Mouse (Mus musculus) regulatory T cell (primary cell): ENCODE data around the gene Syne2.

Source experiments
- in situ Hi-C: fragments of 300-600 bp; cut with MboI, MseI; formaldehyde crosslinking; loops from one replicate; pipeline ENCODE4 v1.15.1; 2025; ENCODE audit warnings: high pct_unique_total_duplicates

The Syne2 gene

DNA sequence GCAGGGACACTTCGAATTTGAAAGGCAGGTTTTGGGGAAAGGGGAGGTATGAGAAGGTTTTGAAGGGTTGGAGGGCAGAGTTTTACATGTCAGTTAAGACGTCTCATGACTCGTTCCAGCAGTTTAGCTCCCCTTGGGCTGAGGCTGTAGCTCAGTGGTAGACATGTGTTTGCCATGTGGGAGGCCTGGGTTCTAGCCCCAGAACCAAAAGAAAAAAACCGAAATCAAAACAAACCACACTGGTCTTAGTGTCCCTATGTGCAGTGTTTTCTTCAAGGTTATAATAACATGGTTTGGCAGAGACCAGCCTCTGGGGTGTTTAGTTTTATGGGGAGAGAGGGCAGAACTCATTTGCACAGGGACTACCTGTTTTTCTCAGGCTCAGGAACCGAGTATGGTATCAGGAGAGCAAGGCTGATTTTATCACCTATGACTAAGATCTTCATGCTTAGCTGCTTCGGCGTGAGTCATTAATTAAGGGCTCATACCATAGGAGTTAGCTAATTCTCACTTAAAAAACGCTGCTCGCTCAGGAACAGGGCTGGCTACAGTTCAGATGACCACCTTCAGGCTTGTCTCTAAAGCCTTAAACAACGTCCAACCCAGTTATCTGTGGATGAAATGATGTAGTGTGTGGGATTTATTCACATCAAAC, 8.9 kb downstream of the Syne2 start:
- in situ Hi-C loops, result no loop called here

DNA sequence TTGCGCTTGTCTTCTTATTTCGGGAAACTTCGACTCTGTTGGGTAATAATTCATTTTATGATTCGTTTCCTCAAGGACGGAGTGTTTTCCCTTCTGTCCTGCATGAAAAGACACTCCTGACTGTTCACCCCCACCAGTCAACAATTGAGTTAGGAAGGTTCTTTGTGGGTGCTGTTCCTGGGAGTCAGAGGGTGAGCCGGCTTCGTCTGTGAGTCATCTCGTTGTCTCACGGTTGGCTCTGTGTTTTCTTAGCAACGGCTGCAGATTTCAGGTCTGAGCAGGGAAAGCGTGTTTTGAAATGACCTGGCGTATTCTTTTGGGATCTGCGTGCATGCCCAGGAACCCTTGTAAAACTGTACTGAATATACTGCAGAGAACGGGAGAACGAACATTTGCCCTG, 9.8 kb downstream of the Syne2 start:
- in situ Hi-C loops, result no loop called here

DNA sequence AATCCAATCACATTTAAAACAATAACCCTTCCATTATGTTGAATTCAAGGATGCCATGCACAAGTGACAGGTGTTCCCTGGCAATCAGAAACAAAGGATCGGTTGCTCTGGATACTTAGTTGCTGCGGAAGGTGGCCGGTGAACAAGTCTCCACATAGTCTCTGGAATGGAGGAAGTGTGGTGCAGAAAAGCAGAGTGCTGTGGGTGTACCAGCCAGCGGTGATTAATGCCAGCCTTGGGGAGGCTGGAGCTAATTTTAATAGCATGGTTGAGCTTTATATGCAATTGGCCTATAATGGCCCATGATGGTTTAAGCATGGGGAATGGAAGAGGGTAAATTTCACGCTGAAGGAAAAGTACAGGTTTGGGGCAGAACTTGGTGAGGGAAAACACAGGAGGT, 11.7 kb downstream of the Syne2 start:
- in situ Hi-C loops, result no loop called here

DNA sequence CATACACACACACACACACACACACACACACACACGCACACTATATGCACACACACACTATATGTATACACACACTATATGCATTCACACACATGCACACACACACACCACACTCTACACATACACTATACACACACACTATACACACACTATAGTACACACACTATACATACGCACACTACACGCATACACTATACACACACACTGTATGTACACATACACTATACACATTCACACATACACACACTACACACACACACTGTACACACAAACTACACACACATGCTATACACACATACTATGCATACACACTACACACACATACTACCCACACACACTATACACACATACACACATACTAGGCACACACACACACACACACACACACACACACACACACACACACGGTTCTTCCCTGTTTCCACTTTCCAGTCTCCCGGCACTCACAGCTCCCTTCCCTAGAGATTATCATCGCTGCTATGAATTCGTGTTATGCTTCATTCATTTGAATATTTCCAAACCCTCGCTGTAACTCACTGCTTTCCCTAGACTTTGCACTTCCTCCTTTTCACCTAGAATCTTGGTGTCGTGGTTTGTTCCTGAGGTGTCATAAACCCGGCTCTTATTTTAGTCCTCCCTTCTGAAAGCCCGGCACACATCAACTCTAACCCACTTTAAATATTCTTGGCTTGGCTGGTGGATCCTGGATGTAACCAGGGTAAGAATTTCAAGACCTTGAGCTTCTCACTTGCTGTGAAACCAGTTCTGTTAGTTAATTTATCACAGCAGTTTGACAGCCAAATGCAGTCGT, 15.4 kb downstream of the Syne2 start:
- in situ Hi-C loops, result no loop called here

DNA sequence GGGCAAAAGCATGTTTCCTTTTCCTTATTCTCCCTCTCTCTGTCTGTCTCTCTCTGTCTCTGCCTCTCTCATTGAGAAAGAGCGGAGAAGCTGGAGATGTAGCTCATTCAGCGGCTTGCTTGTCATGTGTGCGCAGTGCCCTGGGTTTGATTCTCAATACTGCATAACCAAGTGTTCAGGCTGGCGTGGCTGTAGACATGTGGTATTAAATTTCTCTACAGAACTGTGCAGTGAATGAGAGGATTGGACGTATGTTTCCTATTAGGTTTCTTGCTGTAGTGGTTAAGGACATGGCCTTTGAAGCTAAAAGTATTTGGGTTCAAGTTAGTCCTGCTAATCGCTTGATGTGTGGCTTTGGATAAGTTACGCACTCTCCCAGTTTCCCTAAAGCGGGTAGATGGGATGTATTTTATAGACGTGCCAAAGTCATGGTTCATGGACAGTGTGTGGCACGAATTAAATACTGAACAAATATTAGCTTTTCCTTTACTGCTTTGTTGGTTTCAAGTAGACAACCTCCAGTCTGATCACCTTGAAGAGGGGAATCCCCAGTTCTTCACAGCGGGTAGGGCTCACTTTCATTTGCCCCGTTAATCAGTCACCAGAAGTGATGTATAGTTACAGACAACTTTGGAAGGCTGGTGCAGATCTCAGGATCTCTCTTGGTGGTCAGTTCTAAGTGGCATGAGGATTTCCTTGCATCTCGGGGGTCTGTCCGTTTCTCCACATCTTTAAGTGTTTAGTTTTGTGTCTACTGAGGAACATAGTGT, 16.2 kb downstream of the Syne2 start:
- in situ Hi-C loops, result no loop called here

DNA sequence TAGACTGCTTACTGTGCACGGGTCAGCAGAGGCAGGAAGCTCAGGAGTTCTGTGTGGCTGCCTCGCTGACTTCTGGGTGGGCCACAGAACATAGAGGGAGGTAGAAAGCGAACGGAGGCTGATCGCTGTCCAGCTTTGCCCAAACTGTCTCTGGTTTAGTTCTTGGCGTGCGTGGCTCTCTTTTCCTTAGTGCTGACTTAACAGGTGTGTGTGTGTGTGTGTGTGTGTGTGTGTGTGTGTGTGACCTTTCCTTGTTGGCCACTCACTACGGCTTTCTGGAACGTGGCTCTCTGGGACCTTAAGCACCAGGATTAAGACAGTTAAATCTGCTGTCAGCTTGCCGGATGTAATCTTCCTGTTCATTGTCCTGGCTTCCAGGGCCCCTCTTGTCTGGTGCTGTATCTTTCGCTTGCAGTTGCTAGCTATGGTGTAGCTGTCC, 18.6 kb downstream of the Syne2 start:
- in situ Hi-C loops, result no loop called here

DNA sequence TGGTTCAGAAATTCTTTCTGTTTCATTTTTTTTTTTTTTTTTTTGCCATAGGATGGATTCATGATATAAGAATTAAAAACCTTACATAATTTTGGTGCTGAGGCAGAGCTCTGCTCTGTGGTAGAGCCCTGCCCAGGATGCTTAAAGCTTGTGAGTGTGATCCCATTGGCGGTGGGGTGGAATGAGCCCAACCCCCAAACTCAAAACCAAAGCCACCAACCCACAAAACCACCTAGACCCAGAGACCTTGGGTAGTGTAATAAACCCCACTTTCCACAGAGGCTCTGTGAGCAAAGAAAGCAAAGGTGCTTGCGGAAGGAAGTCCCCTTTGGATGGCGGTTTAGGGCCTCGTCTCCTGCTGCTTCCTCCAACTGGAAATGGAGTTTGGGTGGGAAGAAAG, 19.5 kb downstream of the Syne2 start:
- in situ Hi-C loops, result no loop called here

DNA sequence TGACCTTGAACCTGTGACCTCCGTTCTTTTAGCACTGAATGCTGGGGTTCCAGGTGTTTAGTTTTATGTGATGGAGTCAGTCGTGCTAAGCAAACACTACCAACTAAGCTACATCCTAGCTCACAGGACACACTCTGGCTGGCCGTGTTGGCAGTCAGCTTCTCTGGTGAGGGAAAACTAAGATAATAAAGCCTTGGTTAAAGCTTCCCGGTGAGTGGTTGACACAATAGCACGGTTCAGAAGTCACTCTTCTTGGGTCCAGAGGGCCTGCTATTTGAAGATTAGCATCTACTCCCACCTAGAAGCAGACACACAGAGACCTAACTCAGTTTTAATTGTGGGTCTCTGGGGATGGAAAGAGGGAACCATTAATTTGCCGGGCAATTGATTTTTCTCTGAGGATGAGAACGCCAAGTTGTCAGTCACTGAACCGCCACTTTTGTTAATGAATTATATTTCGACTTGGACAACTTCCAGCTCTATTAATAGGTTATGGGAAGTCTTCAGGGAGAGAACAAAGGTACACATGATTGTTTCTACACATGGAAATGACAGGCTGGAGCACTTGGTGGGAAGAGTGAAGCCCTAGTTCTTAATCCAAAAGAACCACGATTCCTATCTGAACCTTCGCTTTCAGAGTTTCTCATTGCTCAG, 21.3 kb downstream of the Syne2 start:
- in situ Hi-C loops, result no loop called here

DNA sequence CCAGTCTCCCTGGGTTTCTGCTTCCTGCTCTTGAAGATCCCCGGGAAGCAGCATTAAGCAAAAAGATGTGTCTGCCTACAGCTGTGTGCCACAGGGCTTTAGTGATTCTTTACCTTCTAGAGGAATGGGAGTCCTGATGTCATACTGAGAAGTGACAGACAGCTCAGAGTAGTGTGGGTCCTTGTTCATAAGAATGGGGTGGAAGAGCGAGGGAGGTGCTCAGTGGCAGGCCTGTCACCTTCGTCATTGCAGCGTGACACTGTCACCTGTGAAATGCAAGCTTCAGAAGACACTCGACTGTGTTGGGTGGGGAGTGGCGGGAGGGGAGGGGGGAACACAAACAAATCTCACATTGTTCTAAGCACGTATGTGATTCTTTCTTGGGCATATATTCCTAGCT, 23.2 kb downstream of the Syne2 start:
- in situ Hi-C loops, result no loop called here

DNA sequence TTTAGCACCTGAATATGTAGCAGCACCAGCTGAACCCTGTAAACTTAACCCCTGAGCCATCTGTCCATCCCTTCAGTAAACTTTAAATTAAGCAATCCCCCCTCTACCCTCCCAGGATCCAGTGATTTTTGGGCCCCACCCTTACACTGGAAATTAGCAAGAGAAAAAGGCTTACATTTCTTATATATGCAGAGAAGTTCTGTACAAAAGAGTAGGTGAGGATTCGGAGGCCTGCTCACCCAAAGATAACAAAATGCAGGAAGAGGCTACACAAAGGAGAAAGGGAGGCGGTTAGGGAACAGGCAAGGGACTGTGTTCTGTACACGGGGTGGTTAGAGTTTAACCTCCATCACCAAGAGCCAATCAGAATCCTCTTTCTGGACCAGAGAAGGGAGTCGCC, 26.4 kb downstream of the Syne2 start:
- in situ Hi-C loops, result no loop called here

DNA sequence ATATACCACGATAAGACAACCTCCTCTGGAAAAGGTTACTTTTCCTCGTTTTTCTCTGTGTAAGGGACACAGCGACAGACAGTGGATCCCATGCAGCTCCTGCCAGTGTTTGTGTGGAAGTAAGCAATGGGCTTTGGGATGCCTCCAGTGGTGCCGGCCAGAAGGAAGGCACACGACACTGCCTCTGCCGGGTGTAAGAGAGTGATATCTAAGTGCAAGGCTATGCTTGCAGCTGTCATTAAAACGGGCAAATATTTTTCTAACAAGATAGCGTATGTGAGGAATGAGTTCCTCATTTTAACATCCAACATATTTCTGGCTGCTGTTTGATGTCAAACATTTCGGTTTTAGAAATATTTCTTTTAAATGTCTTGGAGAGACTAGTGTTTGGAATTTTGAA, 27.1 kb downstream of the Syne2 start:
- in situ Hi-C loops, result no loop called here

DNA sequence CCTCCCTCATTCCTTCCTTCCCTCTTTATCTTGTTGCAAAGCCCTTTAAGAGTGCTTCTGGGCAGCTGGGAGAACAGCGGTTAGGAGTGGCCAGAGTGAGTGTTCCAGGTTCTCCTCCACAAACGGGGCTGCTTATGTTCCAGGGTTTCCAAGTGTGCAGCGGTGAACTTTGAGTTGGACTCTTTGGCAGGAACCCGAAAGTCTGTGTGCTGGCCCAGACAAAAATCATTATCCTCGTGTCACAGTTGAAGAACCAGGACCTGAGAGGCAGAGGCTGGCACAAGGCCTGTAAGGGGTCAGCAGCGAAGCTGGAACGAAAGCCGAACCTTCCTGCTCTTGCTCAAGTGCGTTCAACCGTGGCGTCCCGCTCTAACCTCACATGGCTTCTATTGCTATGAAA, 28.6 kb downstream of the Syne2 start:
- in situ Hi-C loops, result no loop called here

DNA sequence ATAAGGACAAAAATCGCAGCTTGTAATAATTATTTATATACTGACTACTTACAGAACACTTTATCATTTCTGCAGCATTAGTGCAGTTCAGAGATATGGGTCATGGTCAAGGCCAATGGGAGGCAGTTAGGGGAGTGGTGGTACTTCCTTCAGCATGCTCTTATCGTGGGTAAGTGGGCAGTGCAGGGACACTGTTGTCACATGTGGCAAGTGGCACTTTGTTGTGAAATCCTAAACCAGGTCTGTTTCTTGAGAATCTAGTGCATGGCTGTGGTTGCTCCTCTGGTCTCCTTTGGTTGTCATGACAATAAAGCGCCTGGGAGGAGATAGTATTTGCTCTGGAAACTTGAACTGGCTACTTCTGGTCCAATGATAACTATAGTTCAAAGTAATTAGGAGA, 32.3 kb downstream of the Syne2 start:
- in situ Hi-C loops, result no loop called here

DNA sequence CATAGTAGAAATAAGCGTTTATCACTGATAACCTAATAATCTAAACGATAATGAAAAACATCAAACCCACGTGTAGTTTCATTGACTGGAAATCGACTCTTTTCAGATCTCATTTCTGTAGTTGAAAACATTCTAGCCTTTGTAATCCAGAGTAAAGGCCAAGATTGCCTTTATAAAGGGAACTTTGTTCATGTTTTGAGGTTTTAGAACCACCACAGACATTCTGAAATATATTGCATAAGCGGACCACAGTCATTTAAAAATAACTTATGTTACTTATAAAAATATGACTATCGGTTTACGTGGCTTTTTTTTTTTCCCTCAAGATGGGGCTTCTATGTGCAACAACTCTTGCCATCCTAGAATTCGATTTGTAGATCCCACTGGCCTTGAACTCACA, 33.5 kb downstream of the Syne2 start:
- in situ Hi-C loops, result no loop called here

DNA sequence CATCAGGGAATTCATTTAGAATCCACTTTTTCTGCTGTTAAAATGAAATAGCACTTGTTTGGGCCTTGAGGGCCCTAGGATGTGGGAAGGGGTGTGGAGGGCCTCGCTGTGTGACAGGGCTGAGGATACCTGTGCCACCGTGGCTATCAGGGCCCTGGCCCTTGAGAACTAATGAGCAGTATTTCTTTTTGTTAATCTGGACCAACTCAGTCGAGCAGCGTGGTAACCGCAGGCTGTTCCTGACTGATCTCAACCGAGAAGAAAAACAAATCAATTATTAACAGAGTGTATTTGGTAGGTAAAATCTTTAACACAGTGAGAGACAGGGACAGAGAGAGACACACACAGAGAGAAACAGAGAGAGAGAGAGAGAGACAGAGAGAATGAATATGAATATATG, 34.5 kb downstream of the Syne2 start:
- in situ Hi-C loops, result no loop called here

DNA sequence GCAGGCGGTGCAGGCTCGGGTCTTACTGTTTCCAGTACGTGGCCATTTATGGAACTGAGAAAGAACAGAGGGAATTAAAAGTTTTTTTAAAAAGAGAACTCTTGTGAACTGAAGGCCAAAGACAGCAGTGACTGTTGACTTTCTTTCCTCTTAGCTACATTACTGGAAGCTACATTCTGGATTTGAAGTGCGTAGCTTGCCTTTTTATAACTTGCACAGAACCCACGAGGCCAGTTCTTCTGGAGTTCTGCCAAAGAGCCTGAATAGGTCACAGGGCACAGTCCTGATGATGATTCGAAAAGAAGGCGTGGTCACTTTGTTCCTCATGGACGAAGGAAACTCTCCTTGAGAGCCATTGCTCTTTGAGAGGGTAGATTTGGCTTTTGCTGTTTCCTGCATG, 35.6 kb downstream of the Syne2 start:
- in situ Hi-C loops, result no loop called here

DNA sequence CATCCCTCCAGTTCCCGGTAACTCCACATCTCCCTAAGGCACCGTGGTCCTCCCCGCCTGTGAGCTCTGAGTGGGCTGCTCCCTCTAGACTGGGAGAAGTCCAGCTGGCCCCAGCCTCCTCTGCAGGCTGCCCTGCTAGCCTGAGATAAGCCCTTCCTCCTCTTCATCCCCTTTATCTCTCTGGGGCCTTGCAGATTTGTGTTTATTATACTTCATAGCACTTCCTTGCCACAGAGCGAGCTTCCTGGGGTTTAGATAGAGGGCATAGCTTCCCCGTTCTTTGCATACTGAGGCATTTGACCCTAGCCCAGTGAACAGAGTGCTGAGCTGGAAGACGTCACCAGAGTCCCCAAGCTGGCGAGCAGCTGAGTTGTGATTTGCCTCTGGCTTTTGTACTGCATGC, 37.1 kb downstream of the Syne2 start:
- in situ Hi-C loops, result no loop called here

DNA sequence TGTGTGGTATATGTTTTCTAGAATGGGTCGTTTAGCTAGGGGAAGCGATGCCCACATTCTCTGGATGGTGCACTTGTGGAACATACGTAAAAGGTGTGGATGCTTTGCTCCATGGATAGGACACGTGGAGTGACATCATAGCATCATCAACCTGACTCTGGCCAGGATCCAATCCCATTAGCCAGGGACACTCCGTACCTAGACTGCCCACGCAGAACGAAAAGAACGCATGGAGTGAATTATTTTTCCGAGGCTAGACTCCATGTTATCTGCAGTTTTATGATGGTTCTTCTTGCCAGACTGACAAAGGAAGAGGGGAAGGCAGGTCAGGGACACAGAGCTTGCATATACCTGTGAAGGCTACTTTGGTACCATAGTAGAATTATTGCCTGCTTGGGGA, 37.7 kb downstream of the Syne2 start:
- in situ Hi-C loops, result no loop called here

DNA sequence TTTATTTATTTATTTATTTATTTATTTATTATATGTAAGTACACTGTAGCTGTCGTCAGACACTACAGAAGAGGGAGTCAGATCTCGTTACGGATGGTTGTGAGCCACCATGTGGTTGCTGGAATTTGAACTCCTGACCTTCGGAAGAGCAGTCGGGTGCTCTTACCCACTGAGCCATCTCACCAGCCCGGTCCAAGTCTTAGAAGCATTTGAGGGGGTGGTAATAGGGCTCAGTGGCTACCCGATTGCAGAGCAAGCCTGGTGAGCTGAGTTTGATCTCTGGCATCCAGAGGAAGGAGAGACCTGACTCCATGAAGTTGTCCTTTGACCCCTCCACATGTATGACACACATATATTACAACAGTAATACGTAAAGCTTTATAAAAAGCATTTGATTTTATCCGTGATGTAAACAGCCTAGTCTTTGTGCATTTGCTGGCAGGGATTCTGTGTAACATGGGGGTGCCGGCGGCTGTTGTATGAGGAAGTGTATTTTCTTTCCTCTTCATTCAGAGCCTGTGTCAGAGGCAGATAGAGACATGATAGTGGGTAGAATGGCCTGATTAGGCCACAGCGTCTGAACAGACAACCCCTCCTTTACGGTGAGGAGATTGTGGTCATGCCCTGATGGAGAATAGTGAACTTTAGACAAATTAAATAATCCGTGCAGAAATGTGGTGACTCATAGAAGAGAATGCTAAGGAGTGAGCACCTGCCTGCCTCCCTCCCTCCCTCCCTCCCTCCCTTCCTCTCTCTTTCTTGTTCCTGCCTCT, 38.3 kb downstream of the Syne2 start:
- in situ Hi-C loops, result no loop called here

DNA sequence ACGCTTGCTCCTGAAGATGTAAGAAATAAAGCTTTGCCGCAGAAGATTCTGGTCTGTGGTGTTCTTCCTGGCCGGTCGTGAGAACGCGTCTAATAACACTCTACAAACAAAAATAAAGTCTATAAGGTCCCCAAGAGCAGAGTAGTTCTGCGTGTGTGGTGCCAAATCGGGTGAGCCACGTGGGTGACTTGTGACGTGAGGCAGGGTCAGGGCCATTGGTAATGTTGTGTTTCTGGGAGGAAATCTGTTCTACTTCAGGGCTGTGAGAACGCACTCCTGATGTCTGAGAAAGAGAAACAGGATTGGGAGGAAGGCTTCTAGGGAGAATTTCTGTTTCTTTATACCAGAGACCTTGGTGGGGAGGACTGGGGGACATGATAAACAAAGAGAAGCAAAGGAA, 42.0 kb downstream of the Syne2 start:
- in situ Hi-C loops, result loop anchor here (10.0 kb wide), 1 partner anchor 1755 kb away; no protein-coding TSS in a partner anchor

DNA sequence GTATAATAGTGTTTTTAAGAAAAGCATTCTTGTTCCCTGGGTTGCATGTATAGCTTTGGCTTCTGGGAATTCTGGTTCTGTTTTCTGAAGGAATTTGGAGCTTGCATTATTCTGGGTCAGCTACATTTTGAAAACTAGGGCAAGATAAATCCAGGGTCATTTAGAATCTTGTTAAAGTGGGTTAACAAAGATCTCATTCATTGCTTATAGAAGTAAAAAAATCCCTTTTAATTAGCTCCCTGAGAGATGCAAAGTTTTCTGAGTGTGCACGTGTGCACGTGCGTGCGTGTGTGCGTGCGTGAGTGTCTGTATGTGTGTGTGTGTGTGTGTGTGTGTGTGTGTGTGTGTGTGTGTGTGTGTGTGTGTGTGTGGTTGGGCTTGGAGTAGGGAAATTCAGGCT, 42.9 kb downstream of the Syne2 start:
- in situ Hi-C loops, result loop anchor here (10.0 kb wide), 1 partner anchor 1756 kb away; no protein-coding TSS in a partner anchor
